Mouse (Mus musculus) hindbrain, embryonic 16.5 days (tissue): Measurements from ENCODE around the gene Nprl2. TPM values are rescaled to one million over a fixed set of nuclear protein-coding genes. Genes with fewer than 3 reads are reported as not detected.

Experiments
- ATAC-seq: fragments of 200-750 bp; cut with Nextera tagmentation; 2 replicates; pipeline ENCODE4 v1.8.0; 2017; ENCODE audit warnings: moderate TSS enrichment, moderate library complexity
- H3K27ac ChIP-seq: fragments of 300-500 bp; sonication (generic); 2 replicates; pipeline ENCODE4 v1.5.1; 2014; ENCODE audit warnings: low read depth, mild to moderate bottlenecking, control low read depth, low read length, moderate library complexity
- H3K27me3 ChIP-seq: fragments of 300-500 bp; sonication (generic); replicated peaks from 2 replicates; pipeline ENCODE4 v1.6.1; 2014; ENCODE audit warnings: low read length; ENCODE audit not compliant: control insufficient read depth, insufficient read depth
- H3K36me3 ChIP-seq: fragments of 300-500 bp; sonication (generic); 2 replicates; pipeline ENCODE4 v1.6.1; 2014; ENCODE audit warnings: mild to moderate bottlenecking, low read length, moderate library complexity, mixed read lengths; ENCODE audit not compliant: control insufficient read depth, insufficient read depth
- H3K4me1 ChIP-seq: fragments of 300-500 bp; sonication (generic); 2 replicates; pipeline ENCODE4 v1.6.1; 2014; ENCODE audit warnings: low read depth, low read length; ENCODE audit not compliant: control insufficient read depth, insufficient read depth
- H3K4me2 ChIP-seq: fragments of 300-500 bp; sonication (generic); 2 replicates; pipeline ENCODE4 v1.6.1; 2014; ENCODE audit warnings: mild to moderate bottlenecking, low read length, control low read depth, moderate library complexity
- H3K4me3 ChIP-seq: fragments of 300-500 bp; sonication (generic); 2 replicates; pipeline ENCODE4 v1.5.1; 2014; ENCODE audit warnings: mild to moderate bottlenecking, low read length, control low read depth, moderate library complexity
- H3K9ac ChIP-seq: fragments of 300-500 bp; sonication (generic); 2 replicates; pipeline ENCODE4 v1.6.1; 2014; ENCODE audit warnings: low read depth, mild to moderate bottlenecking, control low read depth, low read length, moderate library complexity
- H3K9me3 ChIP-seq: fragments of 300-500 bp; sonication (generic); 2 replicates; pipeline ENCODE4 v1.6.1; 2014; ENCODE audit warnings: mild to moderate bottlenecking, low read length, moderate library complexity; ENCODE audit not compliant: control insufficient read depth
- WGBS: fragments of 180-500 bp; shearing (Covaris S2); extraction: QIAGEN DNeasy Blood & Tissue Kit; methylation state at CpG from one replicate; pipeline ENCODE4 v1.1.7; 2014; 5-methylcytosine and 5-hydroxymethylcytosine counted together
- polyA plus RNA-seq: library from polyadenylated mRNA; unstranded; fragments of >200 nt; fragmentation: Nextera tagmentation; extraction: Ambion mirVana; gene quantifications from 2 replicates; pipeline ENCODE4 v1.2.1, GENCODE M21; 2015

Gene Nprl2
- polyA plus RNA-seq, 1 experiment from 2014 or later: 78.6 TPM

- Histone ChIP-seq H3K36me3 (peaks cover 5% of the 10 kb centered on the region), H3K27ac (no peak overlapping the region), H3K4me1 (peaks cover 32% of the 10 kb centered on the region), H3K9me3 (no peaks in the 10 kb centered on the region), H3K4me3 (no peak overlapping the region), H3K27me3 (peaks cover 24% of the 10 kb centered on the region), H3K4me2 (no peak overlapping the region), H3K9ac (no peak overlapping the region)
- WGBS: 85% methylated on average over 20 of the region's 20 CpGs
- ATAC-seq: no peak
Observed at GRCm38 (mm10) chr9:107549297-107550074, 7.5 kb downstream of the Nprl2 start.

- 33% methylated on average over 23 of the region's 23 CpGs for WGBS
- no peak overlapping the region for H3K9ac ChIP-seq
- no peaks in the 10 kb centered on the region for H3K9me3 ChIP-seq
- H3K27ac ChIP-seq: no peak overlapping the region
- H3K27me3 ChIP-seq: peaks cover 24% of the 10 kb centered on the region
- peak overlapping the region; percentile 43; the same call in 1 of the 2 replicates for H3K4me3 ChIP-seq
- peak overlapping the region; percentile 73 for H3K4me2 ChIP-seq
- no peak for ATAC-seq
- peaks cover 31% of the 10 kb centered on the region for H3K4me1 ChIP-seq
- no peaks in the 10 kb centered on the region for H3K36me3 ChIP-seq
Observed at GRCm38 (mm10) chr9:107550491-107551116, 8.6 kb downstream of the Nprl2 start.

GRCm38 (mm10) chr9:107551117-107551889 lies 9.3 kb downstream of the Nprl2 start, which contains the start of gene Rassf1:
Gene Rassf1 (plus strand): TSS chr9:107551555.
- Histone ChIP-seq H3K27me3 (peaks cover 24% of the 10 kb centered on the region), H3K9ac (peak within 1 kb of the TSS; percentile 68), H3K4me1 (peaks cover 38% of the 10 kb centered on the region), H3K9me3 (no peaks in the 10 kb centered on the region), H3K36me3 (no peaks in the 10 kb centered on the region), H3K27ac (peak within 1 kb of the TSS; percentile 14; the same call in 1 of the 2 replicates), H3K4me2 (peak within 1 kb of the TSS; percentile 73), H3K4me3 (peak within 1 kb of the TSS; percentile 43)
- ATAC-seq: no peak
- WGBS: 3% methylated on average over 57 of the region's 63 CpGs

- WGBS: 15% methylated on average over 8 of the region's 8 CpGs
- peak overlapping the region; percentile 73 for H3K4me2 ChIP-seq
- H3K4me3 ChIP-seq: peak overlapping the region; percentile 43
- peak overlapping the region; percentile 68 for H3K9ac ChIP-seq
- no peaks in the 10 kb centered on the region for H3K36me3 ChIP-seq
- 0 out of 2 replicates have a peak overlapping the region, but pooled peaks have one; percentile 14 for H3K27ac ChIP-seq
- no peak for ATAC-seq
- no peaks in the 10 kb centered on the region for H3K9me3 ChIP-seq
- peaks cover 40% of the 10 kb centered on the region for H3K4me1 ChIP-seq
- peaks cover 24% of the 10 kb centered on the region for H3K27me3 ChIP-seq
Observed at GRCm38 (mm10) chr9:107551890-107552355, 9.9 kb downstream of the Nprl2 start.

GRCm38 (mm10) chr9:107552690-107553393 lies 10.8 kb downstream of the Nprl2 start:
- no peak for ATAC-seq
- peak overlapping the region; percentile 96; the same call in 1 of the 2 replicates for H3K4me2 ChIP-seq
- 81% methylated on average over 5 of the region's 5 CpGs for WGBS
- peaks cover 24% of the 10 kb centered on the region for H3K27me3 ChIP-seq
- peaks cover 34% of the 10 kb centered on the region for H3K4me1 ChIP-seq
- H3K9me3 ChIP-seq: no peaks in the 10 kb centered on the region
- H3K9ac ChIP-seq: no peak overlapping the region; the same call in 1 of the 2 replicates
- no peak overlapping the region for H3K27ac ChIP-seq
- H3K36me3 ChIP-seq: peaks cover 5% of the 10 kb centered on the region
- no peak overlapping the region; the same call in 1 of the 2 replicates for H3K4me3 ChIP-seq

GRCm38 (mm10) chr9:107553541-107554318 lies 11.7 kb downstream of the Nprl2 start:
- peaks cover 34% of the 10 kb centered on the region for H3K4me1 ChIP-seq
- 7% methylated on average over 35 of the region's 37 CpGs for WGBS
- peak overlapping the region; percentile 92 for H3K27ac ChIP-seq
- ATAC-seq: peak; percentile 68
- H3K4me3 ChIP-seq: peak overlapping the region; percentile 81
- H3K36me3 ChIP-seq: peaks cover 10% of the 10 kb centered on the region
- peak overlapping the region; percentile 96 for H3K4me2 ChIP-seq
- no peaks in the 10 kb centered on the region for H3K9me3 ChIP-seq
- H3K9ac ChIP-seq: peak overlapping the region; percentile 80
- H3K27me3 ChIP-seq: peaks cover 24% of the 10 kb centered on the region

- peaks cover 22% of the 10 kb centered on the region for H3K27me3 ChIP-seq
- H3K36me3 ChIP-seq: peaks cover 15% of the 10 kb centered on the region
- under 1% methylated on average over 53 of the region's 53 CpGs for WGBS
- H3K4me2 ChIP-seq: peak overlapping the region; percentile 96
- H3K4me1 ChIP-seq: peaks cover 34% of the 10 kb centered on the region
- ATAC-seq: peak; percentile 94
- H3K4me3 ChIP-seq: peak overlapping the region; percentile 81
- no peaks in the 10 kb centered on the region for H3K9me3 ChIP-seq
- peak overlapping the region; percentile 92 for H3K27ac ChIP-seq
- H3K9ac ChIP-seq: peak overlapping the region; percentile 87
Observed at GRCm38 (mm10) chr9:107554319-107554825, 12.3 kb downstream of the Nprl2 start.
